Mouse (Mus musculus): ENCODE measurements around the gene Mbd6. TPM values are rescaled to one million over a fixed set of nuclear protein-coding genes. Genes with fewer than 3 reads are reported as not detected.
A peak's percentile ranks its signal among the peaks of the same experiment; 100 is the strongest.

Mbd6 gene
- polyA plus RNA-seq, 1 experiment = 47.8 TPM

DNA sequence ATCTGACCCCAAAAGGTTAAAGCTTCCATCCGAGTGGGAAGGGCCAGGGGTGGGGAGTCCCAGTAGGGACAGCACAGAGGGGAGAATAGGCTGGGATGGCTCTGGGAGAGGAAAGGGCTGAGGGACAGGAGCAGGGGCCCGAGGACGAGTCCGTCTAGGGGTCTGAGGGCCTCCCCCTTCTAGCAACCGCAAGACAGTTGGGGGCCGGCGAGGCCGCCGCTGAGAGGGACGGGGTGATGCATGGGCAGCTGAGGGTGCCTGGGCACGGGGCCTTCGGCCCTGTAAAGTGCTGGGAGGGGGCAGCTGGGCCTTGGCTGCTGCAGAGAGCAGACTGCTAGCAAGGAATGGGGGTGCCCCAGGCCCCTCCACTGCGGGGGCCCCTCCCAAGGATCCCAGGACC lies 3.2 kb downstream of the Mbd6 start:
- Histone ChIP-seq H3K4me1 (ENCODE audit: control insufficient read depth, insufficient read depth, low read length) (peaks cover 23% of the 10 kb centered on the region), H3K27me3 (ENCODE audit: control insufficient read depth, insufficient read depth, low read length) (no peaks in the 10 kb centered on the region), H3K27ac (ENCODE audit: insufficient read depth, low read length) (no peak overlapping the region), H3K4me3 (replicated peaks; ENCODE audit: insufficient read depth, low read depth, low read length) (no peak overlapping the region)
- WGBS = 52% methylated on average over 13 of the region's 13 CpGs
- TF ChIP-seq POLR2A (IDR thresholded peaks at IDR 0.05; ENCODE audit: borderline replicate concordance, insufficient read depth, low read length) (no peak), CTCF (IDR thresholded peaks at IDR 0.05; ENCODE audit: borderline replicate concordance, insufficient read depth, low read depth, low read length) (no peak)
- peak in 1 of 2 experiments; percentile 31 for DNase-seq

- Histone ChIP-seq H3K27me3 (ENCODE audit: control insufficient read depth, insufficient read depth, low read length) (no peaks in the 10 kb centered on the region), H3K27ac (ENCODE audit: insufficient read depth, low read length) (no peak overlapping the region), H3K4me1 (ENCODE audit: control insufficient read depth, insufficient read depth, low read length) (peaks cover 23% of the 10 kb centered on the region), H3K4me3 (replicated peaks; ENCODE audit: insufficient read depth, low read depth, low read length) (no peak overlapping the region)
- no peak for DNase-seq
- WGBS = 61% methylated on average over 11 of the region's 11 CpGs
- TF ChIP-seq POLR2A (IDR thresholded peaks at IDR 0.05; ENCODE audit: borderline replicate concordance, insufficient read depth, low read length) = no peak
- no peak for TF ChIP-seq CTCF (IDR thresholded peaks at IDR 0.05; ENCODE audit: borderline replicate concordance, insufficient read depth, low read depth, low read length)
Measured at GRCm38 (mm10) chr10:127284724-127285500, 3.9 kb downstream of the Mbd6 start.

DNA sequence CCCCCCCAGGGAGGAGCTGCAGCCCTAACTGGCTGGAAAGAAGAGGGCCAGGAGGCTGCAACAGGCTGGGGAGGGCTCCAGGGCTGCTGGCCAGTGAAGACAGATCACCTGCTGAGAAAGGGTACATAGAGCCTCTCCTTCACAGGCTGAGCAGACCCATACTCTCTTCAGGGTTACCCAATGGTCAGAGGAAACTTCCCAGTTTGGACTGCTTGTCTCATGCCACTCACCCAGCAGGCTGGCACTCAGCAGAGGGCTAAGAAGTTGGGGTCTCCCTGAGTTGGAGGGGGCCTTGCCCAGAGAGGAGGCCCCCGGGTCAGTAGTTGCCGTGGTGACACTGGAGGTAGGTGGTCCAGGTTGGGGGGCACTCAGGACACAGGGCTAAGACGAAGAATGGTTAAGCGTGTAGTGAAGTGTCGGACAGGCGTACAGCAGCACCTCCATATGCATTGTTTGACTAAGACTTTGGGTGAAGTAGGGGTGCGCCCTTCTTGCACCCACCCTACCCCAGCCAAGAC lies 4.7 kb downstream of the Mbd6 start:
- no peak for TF ChIP-seq CTCF (IDR thresholded peaks at IDR 0.05; ENCODE audit: borderline replicate concordance, insufficient read depth, low read depth, low read length)
- no peak for TF ChIP-seq POLR2A (IDR thresholded peaks at IDR 0.05; ENCODE audit: borderline replicate concordance, insufficient read depth, low read length)
- H3K27me3 ChIP-seq (ENCODE audit: control insufficient read depth, insufficient read depth, low read length) = no peaks in the 10 kb centered on the region
- no peak overlapping the region for H3K4me3 ChIP-seq (replicated peaks; ENCODE audit: insufficient read depth, low read depth, low read length)
- DNase-seq = peak; percentile 28 to 34
- 78% methylated on average over 7 of the region's 7 CpGs for WGBS
- peaks cover 20% of the 10 kb centered on the region for H3K4me1 ChIP-seq (ENCODE audit: control insufficient read depth, insufficient read depth, low read length)
- H3K27ac ChIP-seq (ENCODE audit: insufficient read depth, low read length) = no peak overlapping the region

- TF ChIP-seq CTCF (IDR thresholded peaks at IDR 0.05; ENCODE audit: borderline replicate concordance, insufficient read depth, low read depth, low read length) (no peak), POLR2A (IDR thresholded peaks at IDR 0.05; ENCODE audit: borderline replicate concordance, insufficient read depth, low read length) (no peak)
- H3K4me1 ChIP-seq (ENCODE audit: control insufficient read depth, insufficient read depth, low read length) = peaks cover 20% of the 10 kb centered on the region
- WGBS = 33% methylated on average over 13 of the region's 13 CpGs
- no peak overlapping the region for H3K27ac ChIP-seq (ENCODE audit: insufficient read depth, low read length)
- no peaks in the 10 kb centered on the region for H3K27me3 ChIP-seq (ENCODE audit: control insufficient read depth, insufficient read depth, low read length)
- DNase-seq = peak in 1 of 2 experiments; percentile 30
- no peak overlapping the region for H3K4me3 ChIP-seq (replicated peaks; ENCODE audit: insufficient read depth, low read depth, low read length)
Measured at GRCm38 (mm10) chr10:127282620-127283215, 6.1 kb downstream of the Mbd6 start.

DNA sequence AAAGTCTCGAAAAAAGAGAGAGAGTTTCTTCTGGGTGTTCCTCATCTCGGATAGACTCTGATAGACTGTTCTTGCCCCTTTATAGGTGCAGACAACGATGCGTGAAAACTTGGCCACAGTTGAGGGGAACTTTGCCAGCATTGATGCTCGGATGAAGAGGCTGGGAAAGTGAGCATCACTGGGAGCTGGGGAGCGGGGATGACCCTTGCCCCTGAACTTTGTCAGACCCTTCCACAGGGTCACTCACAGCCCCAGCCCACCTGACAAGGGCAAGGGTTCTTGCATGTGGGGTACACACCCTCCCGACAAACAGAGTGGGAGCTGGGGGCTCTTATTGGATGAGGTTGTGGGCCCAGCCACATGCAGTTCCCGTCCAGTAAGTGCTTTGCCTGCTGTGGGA lies 7.5 kb downstream of the Mbd6 start:
- TF ChIP-seq CTCF (IDR thresholded peaks at IDR 0.05; ENCODE audit: borderline replicate concordance, insufficient read depth, low read depth, low read length) (no peak), POLR2A (IDR thresholded peaks at IDR 0.05; ENCODE audit: borderline replicate concordance, insufficient read depth, low read length) (no peak)
- DNase-seq = no peak
- 35% methylated on average over 8 of the region's 8 CpGs for WGBS
- H3K27me3 ChIP-seq (ENCODE audit: control insufficient read depth, insufficient read depth, low read length) = no peaks in the 10 kb centered on the region
- peaks cover 9% of the 10 kb centered on the region for H3K4me1 ChIP-seq (ENCODE audit: control insufficient read depth, insufficient read depth, low read length)
- H3K4me3 ChIP-seq (replicated peaks; ENCODE audit: insufficient read depth, low read depth, low read length) = no peak overlapping the region
- no peak overlapping the region for H3K27ac ChIP-seq (ENCODE audit: insufficient read depth, low read length)

- no peak; the same call in 1 of the 2 replicates for TF ChIP-seq CTCF (IDR thresholded peaks at IDR 0.05; ENCODE audit: borderline replicate concordance, insufficient read depth, low read depth, low read length)
- no peak for TF ChIP-seq POLR2A (IDR thresholded peaks at IDR 0.05; ENCODE audit: borderline replicate concordance, insufficient read depth, low read length)
- 95% methylated on average over 2 of the region's 2 CpGs for WGBS
- Histone ChIP-seq H3K27ac (ENCODE audit: insufficient read depth, low read length) (no peak overlapping the region), H3K4me3 (replicated peaks; ENCODE audit: insufficient read depth, low read depth, low read length) (no peak overlapping the region), H3K4me1 (ENCODE audit: control insufficient read depth, insufficient read depth, low read length) (peaks cover 6% of the 10 kb centered on the region), H3K27me3 (ENCODE audit: control insufficient read depth, insufficient read depth, low read length) (no peaks in the 10 kb centered on the region)
- no peak for DNase-seq
Measured at GRCm38 (mm10) chr10:127279730-127280129, 9.1 kb downstream of the Mbd6 start.

GRCm38 (mm10) chr10:127274261-127275022 lies 14.4 kb downstream of the Mbd6 start:
- no peak for TF ChIP-seq CTCF (IDR thresholded peaks at IDR 0.05; ENCODE audit: borderline replicate concordance, insufficient read depth, low read depth, low read length)
- TF ChIP-seq POLR2A (IDR thresholded peaks at IDR 0.05; ENCODE audit: borderline replicate concordance, insufficient read depth, low read length) = no peak
- Histone ChIP-seq H3K4me1 (ENCODE audit: control insufficient read depth, insufficient read depth, low read length) (no peaks in the 10 kb centered on the region), H3K27ac (ENCODE audit: insufficient read depth, low read length) (no peak overlapping the region), H3K27me3 (ENCODE audit: control insufficient read depth, insufficient read depth, low read length) (no peaks in the 10 kb centered on the region), H3K4me3 (replicated peaks; ENCODE audit: insufficient read depth, low read depth, low read length) (no peak overlapping the region)
- no peak for DNase-seq
- WGBS = 89% methylated on average over 11 of the region's 11 CpGs
